Mouse (Mus musculus) cortical plate, adult 2 months (tissue): Measurements from ENCODE around the gene Map3k21.

Experiments used
- CTCF ChIP-seq: fragments of 200-500 bp; IDR thresholded peaks from 2 replicates; pipeline ENCODE4 v1.5.1; 2011; ENCODE audit warnings: mild to moderate bottlenecking, control low read depth, low read length; ENCODE audit not compliant: insufficient read depth; ENCODE audit errors: extremely low read depth
- POLR2A ChIP-seq: fragments of 200-500 bp; IDR thresholded peaks from 2 replicates; pipeline ENCODE4 v1.6.1; 2011; ENCODE audit warnings: mild to moderate bottlenecking, low read length, control low read depth; ENCODE audit not compliant: insufficient read depth; ENCODE audit errors: extremely low read depth

GRCm38 (mm10) chr8:125869739-125870138 lies 40.5 kb upstream of the Map3k21 start:
- no peak for TF ChIP-seq CTCF
- no peak for TF ChIP-seq POLR2A
